ENCODE assay signal across 11 mouse cellular contexts in the genomic region with DNA sequence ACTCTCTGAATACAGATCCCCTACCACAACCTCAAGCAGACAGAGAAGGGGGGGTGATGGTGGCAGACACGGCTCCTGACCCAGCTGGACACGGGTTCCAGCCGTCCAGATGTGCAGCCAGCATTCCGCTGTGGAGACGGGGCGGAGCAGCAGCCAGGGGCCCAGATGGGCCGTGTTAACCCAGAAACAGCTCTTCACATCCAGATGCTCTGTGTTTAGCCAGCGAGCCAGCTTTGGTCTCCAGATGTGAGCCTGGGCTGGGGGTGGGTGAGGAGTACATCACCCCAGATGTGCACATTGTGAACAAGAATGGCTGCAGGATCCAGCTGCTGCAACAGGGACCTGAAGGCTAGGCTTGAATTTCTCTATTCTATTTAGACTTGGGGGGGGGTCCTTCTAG. TPM values are rescaled to one million over a fixed set of nuclear protein-coding genes. Genes with fewer than 3 reads are reported as not detected.
DNase-seq lines count a peak whose midpoint lies in the region; ATAC-seq lines count a peak whose summit lies in the region.
"Had no signal": no experiment of that assay in that cellular context is flagged by ENCODE, and none has a peak within 500 bp of the region (broad histone marks: within the 10 kb centered on the region; RNA-seq: fewer than 3 reads in every experiment).

No protein-coding gene starts in this region.

- 67% methylated on average over 8 of the region's 8 CpGs for WGBS in forebrain, embryonic 10.5 days
- WGBS in forebrain, embryonic 11.5 days, result 74% methylated on average over 8 of the region's 8 CpGs
- 9% methylated on average over 8 of the region's 8 CpGs for WGBS in limb, embryonic 11.5 days
- 28% methylated on average over 8 of the region's 8 CpGs for WGBS in stomach, embryonic 16.5 days
- WGBS in forebrain, embryonic 14.5 days, result 78% methylated on average over 8 of the region's 8 CpGs

- no peak overlapping the region for H3K27ac ChIP-seq in forebrain, embryonic 10.5 days
- H3K27ac ChIP-seq in forebrain, embryonic 11.5 days (ENCODE audit: low read depth, low read length), result no peak overlapping the region
- peak overlapping the region; percentile 47; the same call in 1 of the 2 replicates for H3K27ac ChIP-seq in limb, embryonic 11.5 days (replicated peaks; ENCODE audit: low read depth, low read length)
- H3K27ac ChIP-seq in stomach, embryonic 16.5 days (ENCODE audit: low read length), result peak overlapping the region; percentile 14; the same call in 1 of the 2 replicates
- H3K27ac ChIP-seq in forebrain, embryonic 14.5 days (ENCODE audit: low read depth, low read length), result no peak overlapping the region
- H3K27ac ChIP-seq: hindbrain, embryonic 15.5 days; midbrain, embryonic 15.5 days had no signal

- ATAC-seq in forebrain, embryonic 11.5 days (replicated peaks; ENCODE audit: low FRiP score), result no peak
- ATAC-seq in limb, embryonic 11.5 days (ENCODE audit: insufficient number of reproducible peaks, low FRiP score, low TSS enrichment, low read depth), result peak; percentile 80
- ATAC-seq in stomach, embryonic 16.5 days (ENCODE audit: insufficient read depth, low FRiP score), result peak; percentile 81
- no peak for ATAC-seq in forebrain, embryonic 14.5 days
- ATAC-seq: midbrain, embryonic 15.5 days had no signal

- H3K36me3 ChIP-seq in forebrain, embryonic 10.5 days (replicated peaks), result no peaks in the 10 kb centered on the region
- H3K36me3 ChIP-seq in forebrain, embryonic 11.5 days (ENCODE audit: control insufficient read depth, insufficient read depth, low read length), result no peaks in the 10 kb centered on the region
- H3K36me3 ChIP-seq in limb, embryonic 11.5 days (ENCODE audit: control insufficient read depth, insufficient read depth, low read length), result no peaks in the 10 kb centered on the region
- no peaks in the 10 kb centered on the region for H3K36me3 ChIP-seq in stomach, embryonic 16.5 days (ENCODE audit: control insufficient read depth, insufficient read depth, low read length)
- no peaks in the 10 kb centered on the region for H3K36me3 ChIP-seq in forebrain, embryonic 14.5 days (ENCODE audit: control insufficient read depth, insufficient read depth, low read length)
- H3K36me3 ChIP-seq: hindbrain, embryonic 15.5 days; midbrain, embryonic 15.5 days had no signal

- H3K27me3 ChIP-seq in forebrain, embryonic 10.5 days (ENCODE audit: poor library complexity, severe bottlenecking), result no peaks in the 10 kb centered on the region
- H3K27me3 ChIP-seq in forebrain, embryonic 11.5 days (ENCODE audit: control insufficient read depth, insufficient read depth, low read length), result no peaks in the 10 kb centered on the region
- H3K27me3 ChIP-seq in limb, embryonic 11.5 days (ENCODE audit: control insufficient read depth, insufficient read depth, low read length), result no peaks in the 10 kb centered on the region
- H3K27me3 ChIP-seq in stomach, embryonic 16.5 days (ENCODE audit: control insufficient read depth, insufficient read depth, low read length), result no peaks in the 10 kb centered on the region
- H3K27me3 ChIP-seq in forebrain, embryonic 14.5 days (replicated peaks; ENCODE audit: control insufficient read depth, insufficient read depth, low read length), result no peaks in the 10 kb centered on the region
- H3K27me3 ChIP-seq: hindbrain, embryonic 15.5 days; midbrain, embryonic 15.5 days had no signal

- H3K9me3 ChIP-seq in forebrain, embryonic 10.5 days, result no peaks in the 10 kb centered on the region
- H3K9me3 ChIP-seq in forebrain, embryonic 11.5 days (ENCODE audit: control insufficient read depth, low read length), result no peaks in the 10 kb centered on the region
- H3K9me3 ChIP-seq in limb, embryonic 11.5 days (ENCODE audit: control insufficient read depth, low read length), result no peaks in the 10 kb centered on the region
- no peaks in the 10 kb centered on the region for H3K9me3 ChIP-seq in stomach, embryonic 16.5 days (replicated peaks; ENCODE audit: control insufficient read depth, low read length)
- no peaks in the 10 kb centered on the region for H3K9me3 ChIP-seq in forebrain, embryonic 14.5 days (replicated peaks; ENCODE audit: control insufficient read depth, low read length)
- H3K9me3 ChIP-seq: hindbrain, embryonic 15.5 days; midbrain, embryonic 15.5 days had no signal

- no peak overlapping the region for H3K4me3 ChIP-seq in forebrain, embryonic 10.5 days
- no peak overlapping the region for H3K4me3 ChIP-seq in forebrain, embryonic 11.5 days (ENCODE audit: low read depth, low read length)
- no peak overlapping the region for H3K4me3 ChIP-seq in limb, embryonic 11.5 days (ENCODE audit: low read depth, low read length)
- H3K4me3 ChIP-seq in stomach, embryonic 16.5 days (replicated peaks; ENCODE audit: low read length), result no peak overlapping the region
- H3K4me3 ChIP-seq in forebrain, embryonic 14.5 days (ENCODE audit: low read depth, low read length), result no peak overlapping the region
- H3K4me3 ChIP-seq: hindbrain, embryonic 15.5 days; midbrain, embryonic 15.5 days had no signal

- H3K4me2 ChIP-seq in forebrain, embryonic 11.5 days (ENCODE audit: low read depth, low read length, severe bottlenecking), result no peak overlapping the region
- no peak overlapping the region; the same call in 1 of the 2 replicates for H3K4me2 ChIP-seq in limb, embryonic 11.5 days (ENCODE audit: low read depth, severe bottlenecking)
- no peak overlapping the region for H3K4me2 ChIP-seq in stomach, embryonic 16.5 days (ENCODE audit: low read depth, low read length)
- no peak overlapping the region for H3K4me2 ChIP-seq in forebrain, embryonic 14.5 days (ENCODE audit: low read length)
- H3K4me2 ChIP-seq: hindbrain, embryonic 15.5 days; midbrain, embryonic 15.5 days had no signal

- no peak overlapping the region for H3K9ac ChIP-seq in forebrain, embryonic 11.5 days (ENCODE audit: low read length)
- H3K9ac ChIP-seq in limb, embryonic 11.5 days (ENCODE audit: low read length), result no peak overlapping the region
- no peak overlapping the region for H3K9ac ChIP-seq in stomach, embryonic 16.5 days (ENCODE audit: low read length)
- no peak overlapping the region for H3K9ac ChIP-seq in forebrain, embryonic 14.5 days (ENCODE audit: low read length)
- H3K9ac ChIP-seq: hindbrain, embryonic 15.5 days; midbrain, embryonic 15.5 days had no signal

- DNase-seq in forebrain, embryonic 10.5 days (ENCODE audit: extremely low spot score, low spot score), result peak; percentile 31
- no peak for DNase-seq in forebrain, embryonic 11.5 days (ENCODE audit: low spot score)
- DNase-seq in retina, postnatal 7 days (ENCODE audit: low read depth, low spot score), result peak; percentile 19
- no peak for DNase-seq in retina, embryonic 14.5 days (ENCODE audit: low spot score)
- DNase-seq in limb, embryonic 11.5 days (ENCODE audit: low spot score), result peak; percentile 83
- no peak for DNase-seq in cerebellum, postnatal 10 days
- DNase-seq in forebrain, embryonic 14.5 days (ENCODE audit: low spot score), result no peak
- DNase-seq: right cerebral cortex, postnatal 14 days had no signal

- peaks cover 20% of the 10 kb centered on the region for H3K4me1 ChIP-seq in forebrain, embryonic 10.5 days
- H3K4me1 ChIP-seq in forebrain, embryonic 11.5 days (replicated peaks; ENCODE audit: control insufficient read depth, insufficient read depth, low read length), result no peaks in the 10 kb centered on the region
- peaks cover 23% of the 10 kb centered on the region; the same call in 1 of the 2 replicates for H3K4me1 ChIP-seq in limb, embryonic 11.5 days (ENCODE audit: control insufficient read depth, insufficient read depth, low read length)
- H3K4me1 ChIP-seq in stomach, embryonic 16.5 days (ENCODE audit: control insufficient read depth, insufficient read depth, low read length), result peaks cover 21% of the 10 kb centered on the region
- H3K4me1 ChIP-seq in forebrain, embryonic 14.5 days (ENCODE audit: control insufficient read depth, insufficient read depth, low read length), result no peaks in the 10 kb centered on the region
- H3K4me1 ChIP-seq: hindbrain, embryonic 15.5 days; midbrain, embryonic 15.5 days had no signal

RNA-seq across cellular contexts. Expression of gene Tmem270, which starts 11.2 kb away (rescaled TPM):
- polyA plus RNA-seq in forebrain, embryonic 10.5 days (2016; fragmentation: Nextera tagmentation; extraction: Ambion mirVana), result not detected in 2 replicates
- polyA plus RNA-seq in forebrain, embryonic 11.5 days (2014; fragmentation: Nextera tagmentation; extraction: Ambion mirVana), result not detected in 2 replicates
- polyA plus RNA-seq in limb, embryonic 11.5 days (2014; fragmentation: Nextera tagmentation; extraction: Ambion mirVana), result not detected in 2 replicates
- not detected in 2 replicates for polyA plus RNA-seq in stomach, embryonic 16.5 days (2015; fragmentation: Nextera tagmentation; extraction: Ambion mirVana)
- polyA plus RNA-seq in forebrain, embryonic 14.5 days (2014; fragmentation: Nextera tagmentation; extraction: Ambion mirVana), result not detected in 2 replicates
- polyA plus RNA-seq: hindbrain, embryonic 15.5 days; midbrain, embryonic 15.5 days had no signal

RNA-seq across cellular contexts. Expression of gene Cldn13, which starts 20.0 kb away (rescaled TPM):
- 2.0 and 4.9 TPM in 2 replicates for polyA plus RNA-seq in forebrain, embryonic 10.5 days (2016; fragmentation: Nextera tagmentation; extraction: Ambion mirVana)
- 3.6 and 3.8 TPM in 2 replicates for polyA plus RNA-seq in forebrain, embryonic 11.5 days (2014; fragmentation: Nextera tagmentation; extraction: Ambion mirVana)
- polyA plus RNA-seq in limb, embryonic 11.5 days (2014; fragmentation: Nextera tagmentation; extraction: Ambion mirVana), result 1.5 and 2.8 TPM in 2 replicates
- polyA plus RNA-seq in stomach, embryonic 16.5 days (2015; fragmentation: Nextera tagmentation; extraction: Ambion mirVana), result 8.6 and 13.5 TPM in 2 replicates
- 0.22 TPM in 1 of 2 replicates, not detected in the other for polyA plus RNA-seq in forebrain, embryonic 14.5 days (2014; fragmentation: Nextera tagmentation; extraction: Ambion mirVana)
- polyA plus RNA-seq: midbrain, embryonic 15.5 days had no signal

RNA-seq across cellular contexts. Expression of gene Mettl27, which starts 36.9 kb away (rescaled TPM):
- 10.3 and 11.8 TPM in 2 replicates for polyA plus RNA-seq in forebrain, embryonic 10.5 days (2016; fragmentation: Nextera tagmentation; extraction: Ambion mirVana)
- 7.3 and 10.4 TPM in 2 replicates for polyA plus RNA-seq in forebrain, embryonic 11.5 days (2014; fragmentation: Nextera tagmentation; extraction: Ambion mirVana)
- polyA plus RNA-seq in limb, embryonic 11.5 days (2014; fragmentation: Nextera tagmentation; extraction: Ambion mirVana), result 13.7 and 17.2 TPM in 2 replicates
- polyA plus RNA-seq in stomach, embryonic 16.5 days (2015; fragmentation: Nextera tagmentation; extraction: Ambion mirVana), result 14.1 and 14.8 TPM in 2 replicates
- polyA plus RNA-seq in forebrain, embryonic 14.5 days (2014; fragmentation: Nextera tagmentation; extraction: Ambion mirVana), result 6.3 and 9.4 TPM in 2 replicates

RNA-seq across cellular contexts. Expression of gene Cldn4, which starts 51.4 kb away (rescaled TPM):
- polyA plus RNA-seq in forebrain, embryonic 10.5 days (2016; fragmentation: Nextera tagmentation; extraction: Ambion mirVana), result 6.2 and 6.3 TPM in 2 replicates
- polyA plus RNA-seq in forebrain, embryonic 11.5 days (2014; fragmentation: Nextera tagmentation; extraction: Ambion mirVana), result 5.6 and 7.0 TPM in 2 replicates
- polyA plus RNA-seq in limb, embryonic 11.5 days (2014; fragmentation: Nextera tagmentation; extraction: Ambion mirVana), result 13.6 and 13.9 TPM in 2 replicates
- polyA plus RNA-seq in stomach, embryonic 16.5 days (2015; fragmentation: Nextera tagmentation; extraction: Ambion mirVana), result 73.1 and 90.8 TPM in 2 replicates
- not detected in 2 replicates for polyA plus RNA-seq in forebrain, embryonic 14.5 days (2014; fragmentation: Nextera tagmentation; extraction: Ambion mirVana)
- polyA plus RNA-seq: midbrain, embryonic 15.5 days had no signal

Comparison
In these comparisons a context has a peak if more than half of its experiments do, and no peak if none do; other contexts are left out.
1. DNase-seq: peak in forebrain, embryonic 10.5 days (single experiment), retina, postnatal 7 days (single experiment) and limb, embryonic 11.5 days (single experiment); none in forebrain, embryonic 11.5 days (single experiment), retina, embryonic 14.5 days (single experiment), cerebellum, postnatal 10 days (0 of 2) and forebrain, embryonic 14.5 days (single experiment).
2. H3K27ac ChIP-seq: peak in limb, embryonic 11.5 days (single experiment) and stomach, embryonic 16.5 days (single experiment); none in forebrain, embryonic 10.5 days (single experiment), forebrain, embryonic 11.5 days (single experiment) and forebrain, embryonic 14.5 days (single experiment).
3. ATAC-seq: peak in limb, embryonic 11.5 days (single experiment) and stomach, embryonic 16.5 days (single experiment); none in forebrain, embryonic 11.5 days (single experiment) and forebrain, embryonic 14.5 days (single experiment).